Mouse (Mus musculus) ES-E14 (cell line): ENCODE results near the gene Cbx8. TPM values are rescaled to one million over a fixed set of nuclear protein-coding genes. Genes with fewer than 3 reads are reported as not detected.

Experiments used
- DNase-seq: peaks from one replicate; pipeline ENCODE4 v3.0.0-alpha.2; 2013; ENCODE audit warnings: low read depth, low spot score
- H3K27ac ChIP-seq: 2 replicates; pipeline ENCODE4 v1.5.1; 2012; ENCODE audit warnings: low read depth, mild to moderate bottlenecking, low read length, moderate library complexity, mixed read lengths; ENCODE audit not compliant: poor library complexity, insufficient read depth, severe bottlenecking
- H3K36me3 ChIP-seq: 2 replicates; pipeline ENCODE4 v1.6.1; 2012; ENCODE audit warnings: mild to moderate bottlenecking, low read length, moderate library complexity, mixed read lengths; ENCODE audit not compliant: control insufficient read depth, poor library complexity, insufficient read depth, severe bottlenecking
- H3K4me1 ChIP-seq, 2 experiments: fragments of 150-350 bp in 1 of 2; sonication (generic) in 1 of 2; 2 replicates each; pipeline ENCODE4 v1.6.1; 2012; ENCODE audit warnings: low read length in 2 of 2, mild to moderate bottlenecking in 1 of 2, mixed read lengths in 1 of 2; ENCODE audit not compliant: control insufficient read depth in 2 of 2, insufficient read depth in 2 of 2, poor library complexity in 1 of 2
- H3K4me3 ChIP-seq, 2 experiments: fragments of 150-350 bp in 1 of 2; sonication (generic) in 1 of 2; 2 replicates each; pipeline ENCODE4 v1.5.1; 2012; ENCODE audit warnings: low read length in 2 of 2, low read depth in 1 of 2, mild to moderate bottlenecking in 1 of 2, mixed read lengths in 1 of 2; ENCODE audit not compliant: insufficient read depth in 1 of 2, poor library complexity in 1 of 2, severe bottlenecking in 1 of 2
- H3K9ac ChIP-seq: 2 replicates; pipeline ENCODE4 v1.6.1; 2012; ENCODE audit warnings: low read depth, mild to moderate bottlenecking, low read length, mixed read lengths; ENCODE audit not compliant: poor library complexity, insufficient read depth, severe bottlenecking
- H3K9me3 ChIP-seq: fragments of 150-350 bp; sonication (generic); 2 replicates; pipeline ENCODE4 v1.6.1; 2012; ENCODE audit warnings: low read depth, mild to moderate bottlenecking, low read length; ENCODE audit not compliant: control insufficient read depth, insufficient read depth
- CHD2 ChIP-seq: IDR thresholded peaks from 2 replicates; pipeline ENCODE4 v1.6.1; 2014; ENCODE audit warnings: mild to moderate bottlenecking, low read depth, low read length, inconsistent platforms
- HCFC1 ChIP-seq: IDR thresholded peaks from 2 replicates; pipeline ENCODE4 v1.6.1; 2012; ENCODE audit warnings: low read length, inconsistent platforms, borderline replicate concordance; ENCODE audit not compliant: insufficient read depth
- MAFK ChIP-seq: IDR thresholded peaks from 2 replicates; pipeline ENCODE4 v1.6.1; 2014; ENCODE audit warnings: mild to moderate bottlenecking, low read depth, low read length, inconsistent platforms; ENCODE audit not compliant: insufficient read depth
- ZC3H11A ChIP-seq: IDR thresholded peaks from 2 replicates; pipeline ENCODE4 v1.6.1; 2012; ENCODE audit warnings: low read depth, mild to moderate bottlenecking, inconsistent platforms, low read length, borderline replicate concordance
- ZNF384 ChIP-seq: IDR thresholded peaks from 2 replicates; pipeline ENCODE4 v1.6.1; 2012; ENCODE audit warnings: low read depth, low read length, inconsistent platforms
- in situ Hi-C, 2 experiments: fragments of 600-800 bp; cut with MboI; formaldehyde crosslinking; loops; one replicate each; pipeline ENCODE4 v1.15.1; 2025; ENCODE audit warnings: low sequenced_read_pairs in 2 of 2, inconsistent platforms in 1 of 2; ENCODE audit not compliant: unreplicated experiment in 2 of 2
- total RNA-seq: library from RNA; depleted of rRNA; stranded (reverse); fragments of 300-350 nt; gene quantifications from 2 replicates; pipeline ENCODE4 v1.2.3, GENCODE M21; 2012

Cbx8 gene
- total RNA-seq, 1 experiment, result 1.2 TPM

GRCm38 (mm10) chr11:119072239-119072638 lies 31.5 kb upstream of the Cbx8 start:
- TF ChIP-seq ZC3H11A (no peak), ZNF384 (no peak), HCFC1 (no peak), MAFK (no peak), CHD2 (no peak)
- H3K4me3 ChIP-seq, result no peak overlapping the region
- no peaks in the 10 kb centered on the region for H3K36me3 ChIP-seq
- H3K9ac ChIP-seq, result no peak overlapping the region
- DNase-seq, result no peak
- no peak overlapping the region for H3K27ac ChIP-seq
- no peaks in the 10 kb centered on the region for H3K9me3 ChIP-seq
- in situ Hi-C loops, result no loop called here
- peaks cover 0 to 2% of the 10 kb centered on the region in 2 experiments; a peak in 1 of 4 replicates for H3K4me1 ChIP-seq

- DNase-seq, result no peak
- Histone ChIP-seq H3K36me3 (no peaks in the 10 kb centered on the region), H3K27ac (no peak overlapping the region), H3K4me1 (no peaks in the 10 kb centered on the region), H3K4me3 (no peak overlapping the region), H3K9me3 (no peaks in the 10 kb centered on the region), H3K9ac (no peak overlapping the region)
- TF ChIP-seq ZC3H11A, result no peak
- TF ChIP-seq CHD2, result no peak
- TF ChIP-seq ZNF384, result no peak
- no peak for TF ChIP-seq MAFK
- in situ Hi-C loops, result no loop called here
These were observed 26.1 kb upstream of the Cbx8 start for GRCm38 (mm10) chr11:119066841-119067240.

GRCm38 (mm10) chr11:119059256-119059655 lies 18.5 kb upstream of the Cbx8 start:
- in situ Hi-C loops, result loop anchor here in 1 of 2 experiments (10.0 kb wide), 1 partner anchor 1176 kb away; the partner anchor contains the start of gene Bahcc1
- Histone ChIP-seq H3K4me3 (no peak overlapping the region), H3K9ac (no peak overlapping the region), H3K27ac (no peak overlapping the region), H3K9me3 (no peaks in the 10 kb centered on the region), H3K4me1 (peaks cover 0 to 19% of the 10 kb centered on the region in 2 experiments; a peak in 1 of 4 replicates), H3K36me3 (no peaks in the 10 kb centered on the region)
- DNase-seq, result no peak
- TF ChIP-seq CHD2 (no peak), HCFC1 (no peak), ZC3H11A (no peak), MAFK (no peak), ZNF384 (no peak)

- H3K9me3 ChIP-seq, result no peaks in the 10 kb centered on the region
- H3K27ac ChIP-seq, result no peak overlapping the region
- H3K36me3 ChIP-seq, result no peaks in the 10 kb centered on the region
- H3K9ac ChIP-seq, result no peak overlapping the region
- H3K4me1 ChIP-seq, result peaks cover 0 to 22% of the 10 kb centered on the region in 2 experiments; a peak in 1 of 4 replicates
- in situ Hi-C loops, result loop anchor here in 1 of 2 experiments (10.0 kb wide), 1 partner anchor 1176 kb away; the partner anchor contains the start of gene Bahcc1
- TF ChIP-seq ZC3H11A, result no peak
- TF ChIP-seq ZNF384, result no peak
- TF ChIP-seq CHD2, result no peak
- TF ChIP-seq MAFK, result no peak
- no peak for TF ChIP-seq HCFC1
- DNase-seq, result no peak
- H3K4me3 ChIP-seq, result peak overlapping the region in 1 of 2 experiments; percentile 6; a peak in 1 of 4 replicates
These were observed 17.5 kb upstream of the Cbx8 start for GRCm38 (mm10) chr11:119058041-119058995.
